Mouse (Mus musculus): ENCODE data around the gene Olfr1186.
"Not testable (repeated sequence)": the region's sequence is repeated elsewhere in the genome, so short reads cannot be mapped to it uniquely, and the experiment has no call there.

The Olfr1186 gene

GRCm38 (mm10) chr2:88518251-88518650 lies at the start of gene Olfr1186:
Gene Olfr1186, plus strand, starts transcription at chr2:88518551.
- no peak for DNase-seq (ENCODE audit: low spot score)

DNA sequence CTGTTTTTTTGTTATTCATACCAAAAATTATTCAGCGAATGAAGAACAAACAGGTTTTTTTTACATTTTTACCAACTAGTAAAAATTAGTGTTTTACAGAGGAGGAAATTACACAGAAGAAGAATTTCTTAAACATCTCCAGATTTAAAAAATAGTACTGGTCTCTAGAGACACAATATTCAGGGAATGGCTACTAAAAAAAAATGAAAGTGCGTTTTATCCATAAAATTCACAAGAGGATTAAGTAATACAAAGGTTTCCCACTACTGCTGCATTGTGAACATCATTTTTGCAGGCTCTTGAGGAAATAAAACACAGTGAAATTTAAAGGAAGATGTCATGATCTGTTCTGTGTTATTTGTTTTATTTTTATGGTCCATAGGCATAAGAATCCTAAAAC lies 35.1 kb upstream of the Olfr1186 start, which contains the start of gene Olfr1184:
Gene Olfr1184, plus strand, starts transcription at position 301 of the 400 bp plus-strand sequence.
- no peak for DNase-seq (ENCODE audit: low spot score)

DNA sequence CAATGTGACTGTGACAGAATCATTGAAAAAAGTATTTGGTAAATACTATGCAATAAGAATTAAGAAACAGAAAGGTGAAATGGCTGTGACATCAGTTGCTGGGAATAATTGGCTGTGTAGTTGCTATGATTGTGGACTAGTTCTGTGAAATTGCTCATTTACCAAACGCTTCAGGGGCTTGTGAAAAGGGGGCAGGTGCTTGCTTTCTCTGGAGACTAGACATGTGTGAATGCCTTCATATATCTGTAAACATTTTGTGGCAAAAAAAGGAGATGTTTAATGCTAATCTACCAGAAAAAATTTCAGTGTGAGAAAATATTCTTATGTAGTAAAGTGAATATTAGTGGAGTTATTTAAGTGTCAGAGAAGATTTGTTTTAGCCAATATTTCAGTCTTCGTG lies 25.3 kb upstream of the Olfr1186 start, which contains the start of gene Olfr1185-ps1:
Gene Olfr1185-ps1, plus strand, starts transcription at position 301 of the 400 bp plus-strand sequence.
- DNase-seq (ENCODE audit: low spot score), result no peak

DNA sequence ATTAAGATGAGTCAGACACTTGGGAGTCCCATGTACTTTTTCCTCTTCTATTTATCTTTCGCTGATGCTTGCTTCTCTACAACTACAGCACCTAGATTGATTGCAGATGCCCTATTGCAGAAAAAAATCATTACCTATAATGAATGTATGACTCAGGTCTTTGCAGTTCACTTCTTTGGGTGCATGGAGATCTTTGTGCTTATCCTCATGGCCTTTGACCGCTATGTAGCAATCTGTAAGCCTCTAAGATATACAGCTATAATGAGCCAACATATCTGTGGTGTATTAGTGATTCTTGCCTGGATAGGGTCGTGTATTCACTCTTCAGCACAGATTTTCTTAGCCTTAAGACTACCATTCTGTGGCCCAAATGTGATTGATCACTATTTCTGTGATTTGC lies 7.4 kb downstream of the Olfr1186 start:
- no peak for DNase-seq (ENCODE audit: low spot score)

DNA sequence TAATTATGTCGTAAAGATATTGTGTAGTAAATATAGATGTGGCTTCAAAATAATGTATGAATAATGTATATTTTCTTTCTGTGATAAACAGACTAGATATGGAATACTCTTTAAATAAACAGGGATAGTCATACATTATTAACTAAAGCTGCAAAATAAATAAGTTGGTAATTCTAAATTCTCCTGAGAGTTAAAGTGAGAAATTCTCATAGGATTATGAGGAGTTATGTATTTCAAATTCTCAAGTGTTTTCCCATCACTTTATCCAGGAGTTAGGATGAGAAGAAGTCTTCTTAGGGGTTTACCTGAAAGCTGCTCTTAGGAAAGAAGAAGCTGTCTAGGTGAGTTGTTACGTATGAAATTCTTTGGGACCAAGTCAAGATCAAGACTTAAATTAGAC lies 38.3 kb downstream of the Olfr1186 start, which contains the start of gene Olfr1188:
Gene Olfr1188, plus strand, starts transcription at position 301 of the 400 bp plus-strand sequence.
- DNase-seq (ENCODE audit: low spot score), result no peak

DNA sequence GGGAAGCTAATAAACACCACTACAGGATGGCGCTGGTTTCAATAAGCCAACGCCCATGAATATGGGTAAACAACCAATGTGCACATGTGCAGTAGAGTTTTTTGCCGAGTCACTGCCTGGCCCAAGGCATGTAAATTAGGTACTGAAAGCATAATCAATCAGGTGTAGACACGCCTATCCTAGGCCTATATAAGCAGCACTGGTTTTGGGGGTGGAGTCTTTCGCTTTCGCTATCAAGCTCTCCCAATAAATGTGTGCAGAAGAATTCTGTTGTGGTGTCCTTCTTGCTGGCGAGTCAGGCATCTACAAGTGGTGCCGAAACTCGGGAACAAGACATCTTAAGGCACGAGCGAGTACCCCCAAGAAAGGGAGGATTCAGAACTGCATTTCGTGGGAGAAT lies 54.3 kb downstream of the Olfr1186 start:
- DNase-seq (ENCODE audit: low spot score), result not testable (repeated sequence)

All from retina, embryonic 14.5 days (tissue).